Mouse (Mus musculus) heart, adult 10 weeks (tissue): ENCODE measurements around the gene Gm14410. TPM values are rescaled to one million over a fixed set of nuclear protein-coding genes. Genes with fewer than 3 reads are reported as not detected.

Experiments used
- polyA plus RNA-seq: library from polyadenylated mRNA; stranded (reverse); fragments of 350-450 nt; fragmentation: Illumina TruSeq; extraction: RNeasy Lipid Tissue Mini Kit (QIAGEN cat#74804); gene quantifications from one replicate; pipeline ENCODE4 v1.2.3, GENCODE M21; 2014; ENCODE audit warnings: low read depth, low replicate concordance

Gene Gm14410
- polyA plus RNA-seq = 8.5 TPM

GRCm38 (mm10) chr2:177206341-177206740 is at the start of gene Gm14410:
Gene Gm14410, minus strand, starts transcription at chr2:177206421.

Other genes starting within 250 kb of the Gm14410 start
- 5.6 TPM for gene Gm14419, start 205.5 kb downstream of the Gm14410 start, polyA plus RNA-seq
- not detected for gene Gm14401, start 132.1 kb downstream of the Gm14410 start, polyA plus RNA-seq
- gene Gm14409, start 60.6 kb upstream of the Gm14410 start, polyA plus RNA-seq = not detected
- 0.68 TPM for gene Gm14412, start 117.9 kb upstream of the Gm14410 start, polyA plus RNA-seq
- 7.0 TPM for gene Gm14418, start 191.9 kb upstream of the Gm14410 start, polyA plus RNA-seq